Mouse (Mus musculus) forebrain, embryonic 16.5 days (tissue): Measurements from ENCODE around the gene Phf21a. TPM values are rescaled to one million over a fixed set of nuclear protein-coding genes. Genes with fewer than 3 reads are reported as not detected.

Source experiments
- ATAC-seq: fragments of 200-750 bp; cut with Nextera tagmentation; 2 replicates; pipeline ENCODE4 v1.8.0; 2017; ENCODE audit warnings: mild to moderate bottlenecking, moderate library complexity
- H3K27ac ChIP-seq: fragments of 300-500 bp; sonication (generic); 2 replicates; pipeline ENCODE4 v1.5.1; 2014; ENCODE audit warnings: low read length, control low read depth
- H3K27me3 ChIP-seq: fragments of 300-500 bp; sonication (generic); replicated peaks from 2 replicates; pipeline ENCODE4 v1.6.1; 2014; ENCODE audit warnings: low read length; ENCODE audit not compliant: control insufficient read depth, insufficient read depth
- H3K36me3 ChIP-seq: fragments of 300-500 bp; sonication (generic); 2 replicates; pipeline ENCODE4 v1.6.1; 2014; ENCODE audit not compliant: control insufficient read depth, insufficient read depth
- H3K4me1 ChIP-seq: fragments of 300-500 bp; sonication (generic); replicated peaks from 2 replicates; pipeline ENCODE4 v1.6.1; 2014; ENCODE audit warnings: low read length; ENCODE audit not compliant: control insufficient read depth, insufficient read depth
- H3K4me2 ChIP-seq: fragments of 300-500 bp; sonication (generic); 2 replicates; pipeline ENCODE4 v1.6.1; 2014; ENCODE audit warnings: mild to moderate bottlenecking, low read length, control low read depth
- H3K4me3 ChIP-seq: fragments of 300-500 bp; sonication (generic); replicated peaks from 2 replicates; pipeline ENCODE4 v1.5.1; 2014; ENCODE audit warnings: mild to moderate bottlenecking, low read length, control low read depth
- H3K9ac ChIP-seq: fragments of 300-500 bp; sonication (generic); replicated peaks from 2 replicates; pipeline ENCODE4 v1.6.1; 2014; ENCODE audit warnings: low read depth, low read length, control low read depth
- H3K9me3 ChIP-seq: fragments of 300-500 bp; sonication (generic); 2 replicates; pipeline ENCODE4 v1.6.1; 2016; ENCODE audit warnings: low read length; ENCODE audit not compliant: control insufficient read depth
- WGBS: fragments of 180-500 bp; shearing (Covaris S2); extraction: QIAGEN DNeasy Blood & Tissue Kit; methylation state at CpG from one replicate; pipeline ENCODE4 v1.1.7; 2014; 5-methylcytosine and 5-hydroxymethylcytosine counted together
- polyA plus RNA-seq: library from polyadenylated mRNA; unstranded; fragments of >200 nt; fragmentation: Nextera tagmentation; extraction: Ambion mirVana; gene quantifications from 2 replicates; pipeline ENCODE4 v1.2.1, GENCODE M21; 2015

Gene Phf21a
- polyA plus RNA-seq, 1 experiment from 2014 or later: 43.5 TPM

GRCm38 (mm10) chr2:92191826-92192581, 99.1 kb downstream of the Phf21a start:
- Histone ChIP-seq H3K27ac (no peak overlapping the region), H3K4me3 (no peak overlapping the region), H3K4me1 (peaks cover 16% of the 10 kb centered on the region), H3K9ac (no peak overlapping the region), H3K4me2 (no peak overlapping the region), H3K27me3 (no peaks in the 10 kb centered on the region), H3K9me3 (no peaks in the 10 kb centered on the region), H3K36me3 (no peaks in the 10 kb centered on the region)
- 70% methylated on average over 5 of the region's 5 CpGs for WGBS
- peak; percentile 82 for ATAC-seq

- Histone ChIP-seq H3K9ac (peak overlapping the region; percentile 4; the same call in 1 of the 2 replicates), H3K4me2 (peak overlapping the region; percentile 45), H3K27me3 (no peaks in the 10 kb centered on the region), H3K9me3 (no peaks in the 10 kb centered on the region), H3K36me3 (no peaks in the 10 kb centered on the region), H3K27ac (peak overlapping the region; percentile 81), H3K4me3 (no peak overlapping the region), H3K4me1 (peaks cover 21% of the 10 kb centered on the region)
- 17% methylated on average over 6 of the region's 6 CpGs for WGBS
- ATAC-seq: peak; percentile 56
Measured at GRCm38 (mm10) chr2:92198126-92198525, 105.2 kb downstream of the Phf21a start.

GRCm38 (mm10) chr2:92198747-92199146, 105.8 kb downstream of the Phf21a start:
- H3K4me2 ChIP-seq: peak overlapping the region; percentile 45
- no peak overlapping the region for H3K4me3 ChIP-seq
- no peak overlapping the region for H3K9ac ChIP-seq
- H3K27me3 ChIP-seq: no peaks in the 10 kb centered on the region
- ATAC-seq: peak; percentile 65
- H3K9me3 ChIP-seq: no peaks in the 10 kb centered on the region
- WGBS: 38% methylated on average over 7 of the region's 7 CpGs
- H3K4me1 ChIP-seq: peaks cover 21% of the 10 kb centered on the region
- H3K36me3 ChIP-seq: no peaks in the 10 kb centered on the region
- peak overlapping the region; percentile 81 for H3K27ac ChIP-seq

- Histone ChIP-seq H3K36me3 (no peaks in the 10 kb centered on the region), H3K4me2 (no peak overlapping the region), H3K27me3 (no peaks in the 10 kb centered on the region), H3K4me1 (peaks cover 23% of the 10 kb centered on the region), H3K9ac (no peak overlapping the region), H3K4me3 (no peak overlapping the region), H3K27ac (peak overlapping the region; percentile 20; the same call in 1 of the 2 replicates), H3K9me3 (no peaks in the 10 kb centered on the region)
- 73% methylated on average over 10 of the region's 10 CpGs for WGBS
- no peak for ATAC-seq
Measured at GRCm38 (mm10) chr2:92199562-92200286, 106.8 kb downstream of the Phf21a start.

- Histone ChIP-seq H3K9ac (no peak overlapping the region), H3K27ac (no peak overlapping the region), H3K4me1 (peaks cover 28% of the 10 kb centered on the region), H3K9me3 (no peaks in the 10 kb centered on the region), H3K36me3 (no peaks in the 10 kb centered on the region), H3K4me3 (no peak overlapping the region), H3K27me3 (no peaks in the 10 kb centered on the region), H3K4me2 (no peak overlapping the region)
- 61% methylated on average over 4 of the region's 4 CpGs for WGBS
- ATAC-seq: no peak
Measured at GRCm38 (mm10) chr2:92202319-92203040, 109.6 kb downstream of the Phf21a start.

- 43% methylated on average over 5 of the region's 5 CpGs for WGBS
Measured at GRCm38 (mm10) chr2:92205010-92205639, 112.2 kb downstream of the Phf21a start.

GRCm38 (mm10) chr2:92210409-92210808, 117.5 kb downstream of the Phf21a start:
- 92% methylated on average over 1 of the region's 1 CpGs for WGBS
- ATAC-seq: no peak
- Histone ChIP-seq H3K27ac (no peak overlapping the region), H3K27me3 (no peaks in the 10 kb centered on the region), H3K4me3 (no peak overlapping the region), H3K4me2 (no peak overlapping the region), H3K9me3 (no peaks in the 10 kb centered on the region), H3K4me1 (peaks cover 7% of the 10 kb centered on the region), H3K36me3 (peaks cover 2% of the 10 kb centered on the region; the same call in 1 of the 2 replicates), H3K9ac (no peak overlapping the region)

More at GRCm38 (mm10) chr2:92205010-92205639, 112.2 kb downstream of the Phf21a start:
- no peak overlapping the region for H3K27ac ChIP-seq
- no peaks in the 10 kb centered on the region for H3K27me3 ChIP-seq
- H3K4me3 ChIP-seq: no peak overlapping the region
- no peaks in the 10 kb centered on the region for H3K36me3 ChIP-seq
- no peak overlapping the region for H3K4me2 ChIP-seq
- no peak for ATAC-seq
- H3K9ac ChIP-seq: no peak overlapping the region
- H3K9me3 ChIP-seq: no peaks in the 10 kb centered on the region
- H3K4me1 ChIP-seq: peaks cover 12% of the 10 kb centered on the region

- no peaks in the 10 kb centered on the region for H3K9me3 ChIP-seq
- ATAC-seq: no peak
- H3K4me2 ChIP-seq: no peak overlapping the region
- 91% methylated on average over 6 of the region's 6 CpGs for WGBS
- H3K27me3 ChIP-seq: no peaks in the 10 kb centered on the region
- no peaks in the 10 kb centered on the region for H3K4me1 ChIP-seq
- no peak overlapping the region for H3K9ac ChIP-seq
- H3K36me3 ChIP-seq: peaks cover 5% of the 10 kb centered on the region
- no peak overlapping the region for H3K4me3 ChIP-seq
- no peak overlapping the region for H3K27ac ChIP-seq
Measured at GRCm38 (mm10) chr2:92221431-92221830, 128.5 kb downstream of the Phf21a start.

GRCm38 (mm10) chr2:92225592-92225991, 132.7 kb downstream of the Phf21a start:
- Histone ChIP-seq H3K4me3 (no peak overlapping the region), H3K9ac (no peak overlapping the region), H3K36me3 (peaks cover 5% of the 10 kb centered on the region), H3K27me3 (no peaks in the 10 kb centered on the region), H3K4me2 (no peak overlapping the region), H3K27ac (no peak overlapping the region), H3K9me3 (no peaks in the 10 kb centered on the region), H3K4me1 (no peaks in the 10 kb centered on the region)
- WGBS: 75% methylated on average over 1 of the region's 1 CpGs
- no peak for ATAC-seq
